Mouse (Mus musculus) monocyte, adult 5-6 weeks (primary cell): ENCODE measurements around the gene Fpgs. TPM values are rescaled to one million over a fixed set of nuclear protein-coding genes. Genes with fewer than 3 reads are reported as not detected.
A peak's percentile ranks its signal among the peaks of the same experiment; 100 is the strongest.

Source experiments
- ATAC-seq: fragments of 153-309, 156-312 bp; replicated peaks from 2 replicates; pipeline ENCODE4 v1.8.0; 2017; ENCODE audit warnings: mild to moderate bottlenecking; ENCODE audit not compliant: low TSS enrichment, insufficient number of reproducible peaks, severe bottlenecking, poor library complexity, low FRiP score
- total RNA-seq: library from RNA; stranded (forward); fragments of 200-1000, 200-491, 200-594 nt; gene quantifications from 3 replicates; pipeline ENCODE4 v1.2.3, GENCODE M21; 2017

Fpgs gene
- total RNA-seq, 1 experiment from 2014 or later = 6.4 TPM

DNA sequence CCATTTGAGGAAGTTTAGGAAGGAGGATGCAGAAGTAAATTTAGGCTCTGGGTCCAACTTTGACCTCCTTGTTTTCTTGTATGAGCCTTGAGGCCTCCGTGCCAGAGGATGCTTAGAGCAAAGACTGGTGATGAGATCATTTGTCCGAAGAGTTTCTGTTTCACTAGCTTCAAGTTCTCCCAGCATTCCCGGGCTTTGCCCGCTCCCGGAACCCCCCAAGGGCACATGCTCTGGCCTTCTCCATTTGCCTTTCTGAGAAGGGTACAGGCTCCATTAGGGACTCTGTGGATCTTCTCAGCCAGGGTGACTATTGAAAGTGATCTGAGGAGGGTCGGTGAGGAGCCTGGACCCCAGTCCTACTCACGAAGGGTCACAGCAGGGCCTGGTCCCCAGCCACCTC, 56.6 kb downstream of the Fpgs start:
- no peak for ATAC-seq

GRCm38 (mm10) chr2:32646379-32647056, 57.4 kb downstream of the Fpgs start, which contains the start of gene Eng:
Gene Eng, plus strand, starts transcription at chr2:32646595.
- no peak for ATAC-seq

GRCm38 (mm10) chr2:32645647-32646046, 58.3 kb downstream of the Fpgs start:
- no peak for ATAC-seq

DNA sequence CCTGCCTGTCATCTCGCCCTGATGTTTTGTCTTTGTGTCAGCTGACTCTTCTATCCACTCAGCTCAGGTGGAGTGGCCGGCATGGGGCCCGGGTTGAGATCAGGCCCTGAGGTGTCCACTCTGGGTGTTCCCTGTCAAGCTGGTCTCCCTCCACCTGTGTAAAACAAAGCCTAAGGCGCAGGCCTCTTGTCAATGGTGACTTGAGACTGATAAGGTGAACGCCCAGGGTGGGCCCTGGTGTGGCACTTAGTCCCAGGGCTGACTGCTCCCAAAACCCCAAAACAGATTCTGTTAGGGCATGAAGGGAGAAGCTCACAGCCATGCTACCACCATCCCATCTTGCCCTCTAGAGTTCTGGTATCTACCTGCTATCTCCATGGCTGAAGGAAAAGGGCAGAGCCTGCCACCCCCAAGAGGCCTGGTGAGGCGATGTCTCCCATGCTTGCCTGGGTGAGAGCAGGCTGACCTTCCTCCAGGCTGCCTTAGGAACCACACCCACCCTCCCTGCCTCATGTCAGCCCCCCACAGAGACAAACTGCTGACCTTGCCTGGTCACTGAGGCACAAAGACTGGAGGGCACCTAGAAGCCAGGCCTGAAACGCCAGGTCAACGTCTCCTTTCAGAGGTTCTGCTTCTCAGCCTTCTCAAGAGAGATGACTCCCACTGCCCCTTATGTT, 59.0 kb downstream of the Fpgs start:
- no peak for ATAC-seq

DNA sequence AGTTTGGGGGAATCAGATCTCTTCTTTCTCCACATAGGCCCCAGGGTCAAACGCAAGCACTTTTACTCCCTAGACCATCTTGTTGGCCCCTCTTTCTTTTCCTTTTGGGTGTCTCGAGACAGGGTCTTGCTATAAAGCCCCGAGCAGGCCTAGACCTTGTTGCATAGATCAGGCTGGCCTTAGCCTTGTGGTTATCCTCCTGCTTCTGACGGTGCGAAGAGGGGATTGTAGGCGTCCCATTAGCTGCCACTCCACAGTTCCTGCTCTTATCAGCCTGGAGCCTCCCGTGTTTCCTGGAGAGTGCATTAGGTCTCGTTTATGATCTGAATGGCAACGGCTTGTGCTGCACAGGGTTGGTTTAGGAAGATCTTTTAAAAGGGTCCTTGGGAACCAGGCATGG, 59.9 kb downstream of the Fpgs start:
- ATAC-seq = no peak

- ATAC-seq = no peak
These were observed 61.1 kb downstream of the Fpgs start for GRCm38 (mm10) chr2:32642813-32643212.

GRCm38 (mm10) chr2:32641810-32642209, 62.1 kb downstream of the Fpgs start:
- no peak for ATAC-seq

- ATAC-seq = no peak
These were observed 63.3 kb downstream of the Fpgs start for GRCm38 (mm10) chr2:32640550-32641051.

DNA sequence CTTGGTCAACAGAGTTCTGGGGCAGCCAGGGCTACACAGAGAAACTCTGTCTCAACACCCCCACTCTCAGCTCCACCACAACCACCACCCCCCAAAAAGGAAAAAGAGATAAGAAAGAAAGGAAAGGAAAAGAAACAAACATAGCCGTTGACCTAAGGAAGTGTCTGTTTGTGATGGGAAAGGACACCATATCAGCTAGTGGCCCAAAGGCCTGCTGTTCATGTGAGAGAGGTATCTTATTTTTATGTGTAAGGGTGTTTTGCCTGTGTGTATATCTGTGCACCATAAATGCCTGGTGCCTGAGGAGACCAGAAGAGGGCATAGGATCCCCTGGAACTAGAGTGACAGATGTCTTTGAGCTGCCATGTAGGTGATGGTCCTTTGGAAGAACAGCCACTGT, 64.3 kb downstream of the Fpgs start:
- ATAC-seq = no peak

DNA sequence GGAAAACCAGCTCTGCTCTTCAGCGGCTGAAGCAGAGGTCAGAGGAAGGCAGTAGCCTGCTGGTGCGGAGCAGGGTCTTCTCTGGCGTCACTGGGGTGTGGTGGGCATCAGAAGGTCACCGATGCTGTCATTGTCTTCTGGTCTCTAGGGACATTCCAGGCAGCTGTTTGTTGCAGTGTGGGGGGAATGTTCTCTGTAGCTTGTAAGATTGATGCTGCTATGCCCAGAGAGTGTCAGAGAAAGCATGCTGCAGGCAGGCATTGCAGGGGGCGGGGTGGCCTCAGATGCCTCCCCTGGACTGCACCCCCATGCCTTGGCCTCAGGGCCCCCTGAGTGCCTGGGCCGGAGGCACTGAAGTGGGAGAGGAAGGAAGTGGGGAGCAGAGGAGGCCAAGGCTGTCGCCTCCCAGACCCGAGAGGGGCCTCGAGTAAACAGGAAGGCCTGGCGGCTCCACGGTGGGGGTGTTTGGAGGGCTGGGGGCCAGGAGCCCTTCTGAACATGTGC, 66.1 kb downstream of the Fpgs start:
- ATAC-seq = peak; percentile 34; the same call in 1 of the 2 replicates

DNA sequence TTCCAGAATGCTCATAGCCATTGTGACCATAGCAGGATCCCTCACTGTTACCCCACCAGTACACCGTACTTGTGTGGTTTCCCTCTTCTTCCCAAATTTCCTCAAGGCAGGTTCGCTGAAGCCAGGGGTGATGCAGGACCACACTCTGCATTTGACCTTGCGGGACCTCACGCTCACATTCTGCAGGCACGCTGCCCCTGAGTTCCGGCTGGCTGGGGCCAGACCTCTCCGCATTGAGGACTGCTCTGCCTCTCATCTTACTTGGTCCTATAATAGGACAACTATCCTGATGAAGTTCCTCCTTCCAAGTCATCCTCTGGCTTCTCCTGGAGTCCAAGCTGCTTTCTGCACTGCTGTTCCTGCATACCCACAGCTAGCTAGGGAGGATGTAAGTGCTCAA, 67.3 kb downstream of the Fpgs start:
- ATAC-seq = no peak

- ATAC-seq = no peak
These were observed 69.5 kb downstream of the Fpgs start for GRCm38 (mm10) chr2:32634277-32635105.

GRCm38 (mm10) chr2:32633660-32634059, 70.3 kb downstream of the Fpgs start:
- ATAC-seq = no peak

Other genes with a start within 250 kb of the Fpgs start
- gene Fam102a, start 168.8 kb downstream of the Fpgs start, total RNA-seq = 16.5 to 33.7 TPM (median 17.8 TPM) in 3 replicates
- gene Dpm2, start 133.3 kb downstream of the Fpgs start, total RNA-seq = 17.1 to 48.6 TPM (median 38.2 TPM) in 3 replicates
- 2.5 TPM in 1 of 3 replicates, not detected in the others for gene Pip5kl1, start 129.3 kb downstream of the Fpgs start, total RNA-seq
- gene 9430097D07Rik, start 128.5 kb downstream of the Fpgs start, total RNA-seq = not detected in 3 replicates
- gene St6galnac4, start 117.0 kb downstream of the Fpgs start, total RNA-seq = 18.7 to 29.4 TPM (median 21.7 TPM) in 3 replicates
- gene St6galnac6, start 104.4 kb downstream of the Fpgs start, total RNA-seq = 4.8 to 11.1 TPM (median 10.5 TPM) in 3 replicates
- gene Ak1, start 82.4 kb downstream of the Fpgs start, total RNA-seq = 0.43 TPM in 1 of 3 replicates, not detected in the others
- 0.19 to 1.1 TPM (median 0.48 TPM) in 3 replicates for gene Eng, start 57.5 kb downstream of the Fpgs start, total RNA-seq
- 83.0 to 107 TPM (median 86.5 TPM) in 3 replicates for gene Cdk9, start 8.9 kb upstream of the Fpgs start, total RNA-seq
- gene Sh2d3c, start 16.9 kb upstream of the Fpgs start, total RNA-seq = 37.3 to 83.5 TPM (median 42.5 TPM) in 3 replicates
- gene 6330409D20Rik, start 36.9 kb upstream of the Fpgs start, total RNA-seq = not detected in 3 replicates
- 17.5 to 24.6 TPM (median 19.5 TPM) in 3 replicates for gene Tor2a, start 53.1 kb upstream of the Fpgs start, total RNA-seq
- gene Ttc16, start 71.5 kb upstream of the Fpgs start, total RNA-seq = not detected in 3 replicates
- gene Ptrh1, start 71.6 kb upstream of the Fpgs start, total RNA-seq = 1.1 to 1.8 TPM (median 1.6 TPM) in 3 replicates
- gene Cfap157, start 80.3 kb upstream of the Fpgs start, total RNA-seq = not detected in 3 replicates
- 0.43 to 1.2 TPM (median 1.1 TPM) in 3 replicates for gene Stxbp1, start 143.1 kb upstream of the Fpgs start, total RNA-seq
- 12.9 to 14.8 TPM (median 14.4 TPM) in 3 replicates for gene Fam129b, start 172.0 kb upstream of the Fpgs start, total RNA-seq